Mouse (Mus musculus) midbrain, postnatal 0 days (tissue): ENCODE measurements around the gene Myo1h. TPM values are rescaled to one million over a fixed set of nuclear protein-coding genes. Genes with fewer than 3 reads are reported as not detected.

ENCODE experiments used
- ATAC-seq: fragments of 200-750 bp; cut with Nextera tagmentation; 2 replicates; pipeline ENCODE4 v1.8.0; 2017; ENCODE audit warnings: moderate number of reproducible peaks, mild to moderate bottlenecking, moderate TSS enrichment, moderate library complexity; ENCODE audit not compliant: low FRiP score
- DNase-seq: peaks from one replicate; pipeline ENCODE4 v3.0.0-alpha.2; 2015; ENCODE audit warnings: low spot score
- H3K27ac ChIP-seq: fragments of 300-500 bp; sonication (generic); 2 replicates; pipeline ENCODE4 v1.5.1; 2014; ENCODE audit warnings: low read depth, mild to moderate bottlenecking, low read length, mixed read lengths
- H3K27me3 ChIP-seq: fragments of 300-500 bp; sonication (generic); 2 replicates; pipeline ENCODE4 v1.6.1; 2014; ENCODE audit warnings: low read length, control low read depth, mixed read lengths; ENCODE audit not compliant: insufficient read depth
- H3K36me3 ChIP-seq: fragments of 300-500 bp; sonication (generic); 2 replicates; pipeline ENCODE4 v1.6.1; 2014; ENCODE audit warnings: low read length, control low read depth, mixed read lengths; ENCODE audit not compliant: insufficient read depth
- H3K4me1 ChIP-seq: fragments of 300-500 bp; sonication (generic); 2 replicates; pipeline ENCODE4 v1.6.1; 2014; ENCODE audit warnings: mild to moderate bottlenecking, control low read depth, antibody characterized with exemption, low read length, mixed read lengths; ENCODE audit not compliant: insufficient read depth
- H3K4me2 ChIP-seq: fragments of 300-500 bp; sonication (generic); 2 replicates; pipeline ENCODE4 v1.6.1; 2014; ENCODE audit warnings: low read depth, mild to moderate bottlenecking, low read length, mixed read lengths; ENCODE audit not compliant: poor library complexity, severe bottlenecking
- H3K4me3 ChIP-seq: fragments of 300-500 bp; sonication (generic); 2 replicates; pipeline ENCODE4 v1.5.1; 2014; ENCODE audit warnings: low read depth, mild to moderate bottlenecking, low read length, moderate library complexity
- H3K9ac ChIP-seq: fragments of 300-500 bp; sonication (generic); replicated peaks from 2 replicates; pipeline ENCODE4 v1.6.1; 2014; ENCODE audit warnings: mild to moderate bottlenecking, low read length, moderate library complexity, mixed read lengths; ENCODE audit not compliant: poor library complexity, severe bottlenecking
- H3K9me3 ChIP-seq: fragments of 300-500 bp; sonication (generic); 2 replicates; pipeline ENCODE4 v1.6.1; 2016; ENCODE audit warnings: low read length, control low read depth
- CTCF ChIP-seq: IDR thresholded peaks from 2 replicates; pipeline ENCODE4 v1.5.1; 2016; ENCODE audit warnings: antibody characterized with exemption, mild to moderate bottlenecking
- WGBS: fragments of 180-500 bp; shearing (Covaris S2); extraction: QIAGEN DNeasy Blood & Tissue Kit; methylation state at CpG from one replicate; pipeline ENCODE4 v1.1.7; 2014; 5-methylcytosine and 5-hydroxymethylcytosine counted together
- polyA plus RNA-seq: library from polyadenylated mRNA; unstranded; fragments of >200 nt; fragmentation: Nextera tagmentation; extraction: Ambion mirVana; gene quantifications from 2 replicates; pipeline ENCODE4 v1.2.1, GENCODE M21; 2015
- total RNA-seq: library from RNA; depleted of rRNA; stranded (reverse); fragments of >200 nt; gene quantifications from 2 replicates; pipeline ENCODE4 v1.2.3, GENCODE M21; 2014

Gene Myo1h
- total and polyA plus RNA-seq, 2 experiments from 2014 or later: 0.43 to 0.60 TPM

- Histone ChIP-seq H3K36me3 (no peaks in the 10 kb centered on the region), H3K9me3 (no peaks in the 10 kb centered on the region), H3K4me3 (no peak overlapping the region), H3K27me3 (no peaks in the 10 kb centered on the region; the same call in 1 of the 2 replicates), H3K4me2 (no peak overlapping the region), H3K9ac (no peak overlapping the region), H3K4me1 (no peaks in the 10 kb centered on the region), H3K27ac (no peak overlapping the region)
- WGBS: 45% methylated on average over 8 of the region's 8 CpGs
- DNase-seq: peak; percentile 85
- ATAC-seq: peak; percentile 47; the same call in 1 of the 2 replicates
- no peak for TF ChIP-seq CTCF
Measured at GRCm38 (mm10) chr5:114264030-114264459, 24.9 kb upstream of the Myo1h start.

GRCm38 (mm10) chr5:114264791-114265190 lies 24.2 kb upstream of the Myo1h start:
- Histone ChIP-seq H3K4me2 (no peak overlapping the region), H3K9ac (no peak overlapping the region), H3K4me3 (no peak overlapping the region), H3K27me3 (peaks cover under 1% of the 10 kb centered on the region; the same call in 1 of the 2 replicates), H3K9me3 (no peaks in the 10 kb centered on the region), H3K27ac (no peak overlapping the region), H3K36me3 (no peaks in the 10 kb centered on the region), H3K4me1 (no peaks in the 10 kb centered on the region)
- no peak for TF ChIP-seq CTCF
- ATAC-seq: no peak
- 84% methylated on average over 8 of the region's 8 CpGs for WGBS
- no peak for DNase-seq

GRCm38 (mm10) chr5:114268646-114269045 lies 20.3 kb upstream of the Myo1h start:
- no peak for TF ChIP-seq CTCF
- H3K27me3 ChIP-seq: peaks cover 24% of the 10 kb centered on the region
- 21% methylated on average over 7 of the region's 7 CpGs for WGBS
- H3K9ac ChIP-seq: no peak overlapping the region
- no peaks in the 10 kb centered on the region for H3K9me3 ChIP-seq
- no peak overlapping the region for H3K4me3 ChIP-seq
- H3K36me3 ChIP-seq: no peaks in the 10 kb centered on the region
- H3K4me1 ChIP-seq: no peaks in the 10 kb centered on the region; the same call in 1 of the 2 replicates
- DNase-seq (peak; percentile 49), ATAC-seq (no peak)
- H3K4me2 ChIP-seq: no peak overlapping the region
- no peak overlapping the region for H3K27ac ChIP-seq

- ATAC-seq (no peak), DNase-seq (no peak)
- 66% methylated on average over 7 of the region's 7 CpGs for WGBS
- no peak overlapping the region for H3K4me3 ChIP-seq
- H3K27me3 ChIP-seq: peaks cover 32% of the 10 kb centered on the region
- no peak overlapping the region for H3K27ac ChIP-seq
- H3K36me3 ChIP-seq: no peaks in the 10 kb centered on the region
- no peaks in the 10 kb centered on the region for H3K9me3 ChIP-seq
- TF ChIP-seq CTCF: no peak
- peaks cover 3% of the 10 kb centered on the region; the same call in 1 of the 2 replicates for H3K4me1 ChIP-seq
- no peak overlapping the region for H3K9ac ChIP-seq
- no peak overlapping the region for H3K4me2 ChIP-seq
Measured at GRCm38 (mm10) chr5:114269499-114269898, 19.5 kb upstream of the Myo1h start.

- no peak overlapping the region for H3K4me3 ChIP-seq
- no peak for ATAC-seq
- H3K9me3 ChIP-seq: no peaks in the 10 kb centered on the region
- H3K27ac ChIP-seq: no peak overlapping the region
- no peak overlapping the region for H3K9ac ChIP-seq
- no peak for TF ChIP-seq CTCF
- H3K27me3 ChIP-seq: peaks cover 34% of the 10 kb centered on the region
- peaks cover 3% of the 10 kb centered on the region; the same call in 1 of the 2 replicates for H3K4me1 ChIP-seq
- WGBS: 22% methylated on average over 12 of the region's 12 CpGs
- no peak for DNase-seq
- no peak overlapping the region for H3K4me2 ChIP-seq
- H3K36me3 ChIP-seq: no peaks in the 10 kb centered on the region
Measured at GRCm38 (mm10) chr5:114269984-114270383, 19.0 kb upstream of the Myo1h start.

GRCm38 (mm10) chr5:114273693-114274402 lies 15.1 kb upstream of the Myo1h start, which contains the start of gene Foxn4:
Gene Foxn4 (minus strand): TSS chr5:114273807.
- Histone ChIP-seq H3K27ac (no peak within 1 kb of the TSS), H3K4me2 (peak within 1 kb of the TSS; percentile 88), H3K27me3 (peaks cover 61% of the 10 kb centered on the region), H3K4me1 (peaks cover 3% of the 10 kb centered on the region; the same call in 1 of the 2 replicates), H3K36me3 (no peaks in the 10 kb centered on the region), H3K4me3 (peak within 1 kb of the TSS; percentile 42), H3K9ac (0 out of 2 replicates have a peak within 1 kb of the TSS, but pooled peaks have one; percentile 13), H3K9me3 (no peaks in the 10 kb centered on the region)
- TF ChIP-seq CTCF: no peak
- DNase-seq (no peak), ATAC-seq (no peak)
- WGBS: 0% methylated on average over 44 of the region's 56 CpGs
